Mouse (Mus musculus) heart, embryonic 15.5 days (tissue): ENCODE measurements around the gene Fam102b. TPM values are rescaled to one million over a fixed set of nuclear protein-coding genes. Genes with fewer than 3 reads are reported as not detected.

Experiments used
- microRNA-seq: library from miRNA; unstranded; fragments of <30 nt; microRNA quantifications from one replicate; pipeline ENCODE4, GENCODE M21; 2016
- polyA plus RNA-seq: library from polyadenylated mRNA; unstranded; fragments of >200 nt; fragmentation: Nextera tagmentation; extraction: Ambion mirVana; gene quantifications from 2 replicates; pipeline ENCODE4 v1.2.1, GENCODE M21; 2015

The Fam102b gene
- polyA plus RNA-seq, 1 experiment from 2014 or later = 6.2 TPM

Small RNA genes within 50 kb of the gene (microRNA-seq; reads per million reads assigned to microRNA genes)
- gene Gm44384 = not detected

Other genes with a start within 250 kb of the Fam102b start
- gene Stxbp3, start 187.1 kb downstream of the Fam102b start, polyA plus RNA-seq = 28.1 and 29.9 TPM in 2 replicates
- 0.09 and 0.36 TPM in 2 replicates for gene Fndc7, start 137.6 kb downstream of the Fam102b start, polyA plus RNA-seq
- 48.1 and 51.6 TPM in 2 replicates for gene Prpf38b, start 115.9 kb downstream of the Fam102b start, polyA plus RNA-seq
- gene Henmt1, start 87.7 kb downstream of the Fam102b start, polyA plus RNA-seq = 0.25 TPM in 1 of 2 replicates, not detected in the other
- gene Gm9857, start 87.2 kb downstream of the Fam102b start, polyA plus RNA-seq = not detected in 2 replicates
- not detected in 2 replicates for gene Slc25a54, start 52.9 kb upstream of the Fam102b start, polyA plus RNA-seq
- gene Slc25a24, start 95.5 kb upstream of the Fam102b start, polyA plus RNA-seq = 19.1 and 20.0 TPM in 2 replicates